Mouse (Mus musculus): Measurements from ENCODE around the gene Tbc1d17.

DNA sequence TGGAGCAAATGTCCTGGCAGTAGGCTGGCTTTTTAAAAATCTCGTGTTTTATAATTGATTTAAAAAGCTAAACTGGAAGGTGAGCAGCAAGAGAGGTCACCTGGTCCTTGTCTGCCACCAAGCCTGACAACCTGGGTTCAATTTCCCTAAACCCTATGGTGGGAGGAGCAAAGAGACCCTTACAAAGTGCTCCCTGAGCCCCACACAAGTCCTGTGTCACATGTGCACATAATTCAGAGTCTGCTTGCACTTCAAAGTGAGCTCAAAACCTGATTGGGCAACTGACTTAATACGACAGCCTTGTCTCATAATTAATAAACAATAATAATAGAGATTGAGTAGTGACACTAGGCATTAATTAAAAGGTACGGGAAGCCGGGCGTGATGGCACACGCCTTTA is 21.7 kb upstream of the Tbc1d17 start:
- TF ChIP-seq GATA1 (IDR thresholded peaks at IDR 0.05; ENCODE audit: borderline replicate concordance, low read length) (no peak), FLI1 (IDR thresholded peaks at IDR 0.05; ENCODE audit: low read length) (no peak)

Measured in megakaryocyte, embryonic 14.5 days (primary cell).